Mouse (Mus musculus) olfactory bulb, adult 2 months (tissue): ENCODE data around the gene Ptpn3.

Experiments
- CTCF ChIP-seq: fragments of 200-500 bp; IDR thresholded peaks from 2 replicates; pipeline ENCODE4 v1.5.1; 2012; ENCODE audit warnings: low read depth, mild to moderate bottlenecking, low read length, moderate library complexity; ENCODE audit not compliant: insufficient read depth
- POLR2A ChIP-seq: fragments of 200-500 bp; IDR thresholded peaks from 2 replicates; pipeline ENCODE4 v1.6.1; 2012; ENCODE audit warnings: mild to moderate bottlenecking, low read depth, low read length, moderate library complexity; ENCODE audit not compliant: insufficient read depth

- TF ChIP-seq POLR2A = no peak
- no peak for TF ChIP-seq CTCF
These were observed 48.9 kb upstream of the Ptpn3 start for GRCm38 (mm10) chr4:57350541-57350940.
